Mouse (Mus musculus) CH12.LX (cell line): ENCODE data around the gene Zdhhc25. TPM values are rescaled to one million over a fixed set of nuclear protein-coding genes. Genes with fewer than 3 reads are reported as not detected.

Experiments
- DNase-seq: peaks from one replicate; pipeline ENCODE4 v3.0.0-alpha.2; 2013; ENCODE audit errors: extremely low read depth
- H3K27ac ChIP-seq: 2 replicates; pipeline ENCODE4 v1.5.1; 2012; ENCODE audit warnings: low read depth, mild to moderate bottlenecking, control low read depth, moderate library complexity; ENCODE audit not compliant: insufficient read depth
- H3K27me3 ChIP-seq: replicated peaks from 2 replicates; pipeline ENCODE3; 2012; ENCODE audit warnings: inconsistent platforms
- H3K36me3 ChIP-seq, 2 experiments: replicated peaks in 1 of 2; 2 replicates each; pipeline versions ENCODE3 to v1.6.1; 2012; ENCODE audit warnings: inconsistent platforms in 1 of 2, low read length in 1 of 2, mild to moderate bottlenecking in 1 of 2, mixed read lengths in 1 of 2, moderate library complexity in 1 of 2; ENCODE audit not compliant: control insufficient read depth in 1 of 2, insufficient read depth in 1 of 2
- H3K4me1 ChIP-seq, 2 experiments: 2 replicates each; pipeline ENCODE4 v1.6.1; 2012; ENCODE audit warnings: inconsistent platforms in 1 of 2, moderate library complexity in 1 of 2; ENCODE audit not compliant: insufficient read depth in 2 of 2, control insufficient read depth in 1 of 2
- H3K4me2 ChIP-seq: 2 replicates; pipeline ENCODE4 v1.6.1; 2012; ENCODE audit warnings: low read depth, mild to moderate bottlenecking, control low read depth; ENCODE audit not compliant: poor library complexity, insufficient read depth, severe bottlenecking
- H3K4me3 ChIP-seq, 3 experiments: fragments of 150-350 bp in 1 of 3; sonication (generic) in 1 of 3; replicated peaks in 1 of 3; 2 replicates each; pipeline versions ENCODE3 to v1.5.1; 2011 to 2012; ENCODE audit warnings: low read depth in 2 of 3, low read length in 2 of 3, mild to moderate bottlenecking in 2 of 3, moderate library complexity in 2 of 3, control low read depth in 1 of 3, improper control_type of control experiment in 1 of 3, inconsistent platforms in 1 of 3, mixed read lengths in 1 of 3; ENCODE audit not compliant: poor library complexity in 1 of 3
- H3K79me2 ChIP-seq: replicated peaks from 2 replicates; pipeline ENCODE4 v1.6.1; 2012; ENCODE audit warnings: mild to moderate bottlenecking, moderate library complexity; ENCODE audit not compliant: control insufficient read depth, poor library complexity, insufficient read depth, severe bottlenecking; ENCODE audit errors: extremely low read depth
- H3K9ac ChIP-seq: 2 replicates; pipeline ENCODE4 v1.6.1; 2012; ENCODE audit warnings: low read depth, mild to moderate bottlenecking, control low read depth, moderate library complexity; ENCODE audit not compliant: insufficient read depth
- H3K9me3 ChIP-seq: replicated peaks from 2 replicates; pipeline ENCODE3; 2012; ENCODE audit warnings: low read length, inconsistent platforms, mixed read lengths
- BHLHE40 ChIP-seq: IDR thresholded peaks from 2 replicates; pipeline ENCODE4 v1.6.1; 2011; ENCODE audit warnings: mild to moderate bottlenecking, low read depth, low read length, improper control_type of control experiment
- E2F4 ChIP-seq: IDR thresholded peaks from 2 replicates; pipeline ENCODE4 v1.6.1; 2011; ENCODE audit warnings: low read depth, low read length, improper control_type of control experiment; ENCODE audit not compliant: insufficient replicate concordance
- EP300 ChIP-seq: IDR thresholded peaks from 2 replicates; pipeline ENCODE4 v1.6.1; 2011; ENCODE audit warnings: low read length, improper control_type of control experiment
- ETS1 ChIP-seq: conservative IDR thresholded peaks from 2 replicates; pipeline ENCODE4 v1.6.1; 2012; ENCODE audit warnings: low read depth, mild to moderate bottlenecking, inconsistent platforms, low read length, improper control_type of control experiment, moderate library complexity
- KAT2A ChIP-seq: IDR thresholded peaks from 2 replicates; pipeline ENCODE4 v1.6.1; 2012; ENCODE audit warnings: low read length, improper control_type of control experiment, inconsistent platforms; ENCODE audit not compliant: insufficient replicate concordance
- MAX ChIP-seq: IDR thresholded peaks from 2 replicates; pipeline ENCODE4 v1.6.1; 2011; ENCODE audit warnings: low read length, improper control_type of control experiment
- MXI1 ChIP-seq: IDR thresholded peaks from 2 replicates; pipeline ENCODE4 v1.6.1; 2011; ENCODE audit warnings: mild to moderate bottlenecking, low read depth, low read length, improper control_type of control experiment
- NELFE ChIP-seq: IDR thresholded peaks from 2 replicates; pipeline ENCODE4 v1.6.1; 2011; ENCODE audit warnings: low read depth, low read length, improper control_type of control experiment
- NRF1 ChIP-seq: IDR thresholded peaks from 2 replicates; pipeline ENCODE4 v1.6.1; 2014; ENCODE audit warnings: low read depth, mild to moderate bottlenecking, inconsistent platforms, low read length, improper control_type of control experiment, moderate library complexity
- PAX5 ChIP-seq: IDR thresholded peaks from 2 replicates; pipeline ENCODE4 v1.6.1; 2012; ENCODE audit warnings: low read length, inconsistent platforms, mixed read lengths
- POLR2A ChIP-seq: IDR thresholded peaks from 2 replicates; pipeline ENCODE4 v1.6.1; 2011; ENCODE audit warnings: low read depth, mild to moderate bottlenecking, improper control_type of control experiment, low read length
- RAD21 ChIP-seq: IDR thresholded peaks from 2 replicates; pipeline ENCODE4 v1.6.1; 2011; ENCODE audit warnings: low read depth, mild to moderate bottlenecking, low read length, improper control_type of control experiment, moderate library complexity
- RCOR1 ChIP-seq: conservative IDR thresholded peaks from 2 replicates; pipeline ENCODE4 v1.6.1; 2012; ENCODE audit warnings: low read depth, mild to moderate bottlenecking, inconsistent platforms, low read length, improper control_type of control experiment
- SIN3A ChIP-seq: IDR thresholded peaks from 2 replicates; pipeline ENCODE4 v1.6.1; 2012; ENCODE audit warnings: low read length, improper control_type of control experiment, inconsistent platforms
- UBTF ChIP-seq: IDR thresholded peaks from 2 replicates; pipeline ENCODE4 v1.6.1; 2012; ENCODE audit warnings: low read depth, mild to moderate bottlenecking, inconsistent platforms, low read length, improper control_type of control experiment, moderate library complexity
- USF1 ChIP-seq: IDR thresholded peaks from 2 replicates; pipeline ENCODE4 v1.6.1; 2014; ENCODE audit warnings: low read depth, mild to moderate bottlenecking, inconsistent platforms, low read length, improper control_type of control experiment
- ZC3H11A ChIP-seq: IDR thresholded peaks from 2 replicates; pipeline ENCODE4 v1.6.1; 2012; ENCODE audit warnings: low read depth, mild to moderate bottlenecking, inconsistent platforms, low read length, improper control_type of control experiment
- ZKSCAN1 ChIP-seq: IDR thresholded peaks from 2 replicates; pipeline ENCODE4 v1.6.1; 2012; ENCODE audit warnings: low read depth, inconsistent platforms, low read length, improper control_type of control experiment, borderline replicate concordance
- ZMIZ1 ChIP-seq: IDR thresholded peaks from 2 replicates; pipeline ENCODE4 v1.6.1; 2012; ENCODE audit warnings: low read depth, mild to moderate bottlenecking, inconsistent platforms, low read length, improper control_type of control experiment
- ZNF384 ChIP-seq: IDR thresholded peaks from 2 replicates; pipeline ENCODE4 v1.6.1; 2012; ENCODE audit warnings: low read depth, low read length, improper control_type of control experiment, inconsistent platforms
- dilution Hi-C: fragments of 300-500 bp; cut with MboI; formaldehyde crosslinking; loops from 2 replicates; pipeline ENCODE4 v1.14.3; 2020; ENCODE audit warnings: low sequenced_read_pairs; ENCODE audit not compliant: extremely low pct_unique_long_range_greater_than_20kb, extremely low pct_ligation_motif_present
- in situ Hi-C: fragments of 300-500 bp; cut with MboI; formaldehyde crosslinking; loops from 3 replicates; pipeline ENCODE4 v1.14.3; 2019; ENCODE audit warnings: low sequenced_read_pairs, low pct_ligation_motif_present, low pct_unique_long_range_greater_than_20kb, mixed read lengths
- polyA plus RNA-seq: library from polyadenylated mRNA; unstranded; fragments of >175 nt; gene quantifications from 2 replicates; pipeline ENCODE4 v1.2.1, GENCODE M21; 2012; ENCODE audit warnings: low read depth; ENCODE audit not compliant: insufficient read length
- total RNA-seq, 2 experiments: library from RNA; depleted of rRNA; stranded (reverse); fragments of 300-350 nt in 1 of 2; fragments of >200 nt in 1 of 2; gene quantifications; 2 replicates each; pipeline ENCODE4 v1.2.3; 2012 to 2014

Zdhhc25 gene
- total and polyA plus RNA-seq, 3 experiments = not detected

GRCm38 (mm10) chr15:88579461-88579860 lies 20.6 kb upstream of the Zdhhc25 start:
- no peak for DNase-seq
- H3K4me1 ChIP-seq = no peaks in the 10 kb centered on the region
- no peak for TF ChIP-seq UBTF
- TF ChIP-seq NELFE = no peak
- TF ChIP-seq EP300 = no peak
- TF ChIP-seq ETS1 = no peak
- H3K4me2 ChIP-seq = no peak overlapping the region
- H3K9ac ChIP-seq = no peak overlapping the region
- dilution Hi-C loops (no loop called here), in situ Hi-C loops (no loop called here)
- H3K4me3 ChIP-seq = no peak overlapping the region
- no peak overlapping the region for H3K27ac ChIP-seq
- H3K79me2 ChIP-seq = no peaks in the 10 kb centered on the region
- no peaks in the 10 kb centered on the region for H3K9me3 ChIP-seq
- no peaks in the 10 kb centered on the region for H3K36me3 ChIP-seq
- peaks cover 16% of the 10 kb centered on the region for H3K27me3 ChIP-seq

- H3K27ac ChIP-seq = no peak overlapping the region
- H3K4me3 ChIP-seq = no peak overlapping the region
- no peaks in the 10 kb centered on the region for H3K79me2 ChIP-seq
- H3K9ac ChIP-seq = no peak overlapping the region
- H3K4me1 ChIP-seq = no peaks in the 10 kb centered on the region
- peaks cover 28% of the 10 kb centered on the region for H3K27me3 ChIP-seq
- H3K9me3 ChIP-seq = peaks cover 5% of the 10 kb centered on the region
- no peak overlapping the region for H3K4me2 ChIP-seq
- no peak for DNase-seq
- dilution Hi-C loops = no loop called here
- no peak for TF ChIP-seq MXI1
- no peaks in the 10 kb centered on the region for H3K36me3 ChIP-seq
- in situ Hi-C loops = no loop called here
Observed at GRCm38 (mm10) chr15:88602496-88602895, 2.4 kb downstream of the Zdhhc25 start.

- DNase-seq = no peak
- in situ Hi-C loops = no loop called here
- no peak overlapping the region for H3K4me2 ChIP-seq
- no peaks in the 10 kb centered on the region for H3K79me2 ChIP-seq
- H3K27me3 ChIP-seq = peaks cover 31% of the 10 kb centered on the region
- no peaks in the 10 kb centered on the region for H3K4me1 ChIP-seq
- TF ChIP-seq RCOR1 (no peak), ZMIZ1 (no peak), ZKSCAN1 (no peak), MAX (no peak), NRF1 (no peak), RAD21 (no peak), MXI1 (no peak), USF1 (no peak), UBTF (no peak), PAX5 (no peak), POLR2A (no peak), ZNF384 (no peak), BHLHE40 (no peak), E2F4 (no peak), ETS1 (no peak), KAT2A (no peak), SIN3A (no peak), ZC3H11A (no peak)
- TF ChIP-seq, all 38 proteins: peak for 0
- dilution Hi-C loops = no loop called here
- H3K9me3 ChIP-seq = peaks cover 5% of the 10 kb centered on the region
- no peak overlapping the region for H3K9ac ChIP-seq
- no peak overlapping the region for H3K4me3 ChIP-seq
- H3K27ac ChIP-seq = no peak overlapping the region
- no peaks in the 10 kb centered on the region for H3K36me3 ChIP-seq
Observed at GRCm38 (mm10) chr15:88603091-88603732, 3.1 kb downstream of the Zdhhc25 start.
